Comparison of ENCODE assay signal across 15 mouse cellular contexts in genomic region chr3:88210121-88210520, GRCm38 (mm10). TPM values are rescaled to one million over a fixed set of nuclear protein-coding genes. Genes with fewer than 3 reads are reported as not detected.
DNase-seq lines count a peak whose midpoint lies in the region; ATAC-seq lines count a peak whose summit lies in the region.
"Had no signal": no experiment of that assay in that cellular context is flagged by ENCODE, and none has a peak within 500 bp of the region (broad histone marks: within the 10 kb centered on the region; RNA-seq: fewer than 3 reads in every experiment).

No protein-coding gene starts in this region.

- H3K36me3 ChIP-seq in forebrain, embryonic 12.5 days (replicated peaks), result peaks cover 36% of the 10 kb centered on the region
- H3K36me3 ChIP-seq in hindbrain, embryonic 16.5 days (ENCODE audit: control insufficient read depth, insufficient read depth, low read length), result peaks cover 3% of the 10 kb centered on the region; the same call in 1 of the 2 replicates
- no peaks in the 10 kb centered on the region for H3K36me3 ChIP-seq in neural tube, embryonic 14.5 days (ENCODE audit: control insufficient read depth, insufficient read depth, low read length)
- H3K36me3 ChIP-seq: liver, embryonic 13.5 days had no signal

- no peak for ATAC-seq in forebrain, embryonic 12.5 days (ENCODE audit: low FRiP score)
- no peak for ATAC-seq in hindbrain, embryonic 16.5 days
- ATAC-seq in neural tube, embryonic 14.5 days (ENCODE audit: low read depth), result no peak
- ATAC-seq: Patski had no signal

- peaks cover 81% of the 10 kb centered on the region for H3K4me1 ChIP-seq in forebrain, embryonic 12.5 days
- peaks cover 49% of the 10 kb centered on the region for H3K4me1 ChIP-seq in hindbrain, embryonic 16.5 days (ENCODE audit: control insufficient read depth, insufficient read depth, low read depth, low read length)
- H3K4me1 ChIP-seq in neural tube, embryonic 14.5 days (ENCODE audit: control insufficient read depth, insufficient read depth, low read length), result peaks cover 48% of the 10 kb centered on the region

- WGBS in forebrain, embryonic 12.5 days, result 11% methylated on average over 2 of the region's 2 CpGs
- 0% methylated on average over 2 of the region's 2 CpGs for WGBS in hindbrain, embryonic 16.5 days
- 12% methylated on average over 2 of the region's 2 CpGs for WGBS in neural tube, embryonic 14.5 days

- no peaks in the 10 kb centered on the region for H3K9me3 ChIP-seq in forebrain, embryonic 12.5 days
- H3K9me3 ChIP-seq in hindbrain, embryonic 16.5 days (ENCODE audit: control insufficient read depth, low read length), result no peaks in the 10 kb centered on the region
- H3K9me3 ChIP-seq in neural tube, embryonic 14.5 days (ENCODE audit: control insufficient read depth, low read length), result no peaks in the 10 kb centered on the region
- H3K9me3 ChIP-seq: liver, embryonic 13.5 days had no signal

- peaks cover 77% of the 10 kb centered on the region for H3K27me3 ChIP-seq in forebrain, embryonic 12.5 days
- H3K27me3 ChIP-seq in hindbrain, embryonic 16.5 days (replicated peaks; ENCODE audit: control insufficient read depth, insufficient read depth, low read length), result no peaks in the 10 kb centered on the region; the same call in none of the 2 replicates
- H3K27me3 ChIP-seq in neural tube, embryonic 14.5 days (ENCODE audit: control insufficient read depth, insufficient read depth, low read length), result no peaks in the 10 kb centered on the region

- peak overlapping the region; percentile 88 for H3K4me2 ChIP-seq in forebrain, embryonic 12.5 days
- H3K4me2 ChIP-seq in hindbrain, embryonic 16.5 days (ENCODE audit: low read length), result peak overlapping the region; percentile 79
- H3K4me2 ChIP-seq in neural tube, embryonic 14.5 days (ENCODE audit: low read depth, low read length), result peak overlapping the region; percentile 93
- H3K4me2 ChIP-seq: liver, embryonic 13.5 days had no signal

- H3K4me3 ChIP-seq in forebrain, embryonic 12.5 days (replicated peaks), result peak overlapping the region; percentile 71
- peak overlapping the region; percentile 60 for H3K4me3 ChIP-seq in hindbrain, embryonic 16.5 days (ENCODE audit: low read length)
- H3K4me3 ChIP-seq in neural tube, embryonic 14.5 days (ENCODE audit: low read depth, low read length), result peak overlapping the region; percentile 63
- H3K4me3 ChIP-seq: liver, embryonic 13.5 days; myocyte had no signal

- peak overlapping the region; percentile 99 for H3K9ac ChIP-seq in forebrain, embryonic 12.5 days
- H3K9ac ChIP-seq in hindbrain, embryonic 16.5 days (ENCODE audit: low read depth, low read length), result peak overlapping the region; percentile 82
- peak overlapping the region; percentile 95 for H3K9ac ChIP-seq in neural tube, embryonic 14.5 days (replicated peaks; ENCODE audit: low read depth, low read length)
- H3K9ac ChIP-seq: liver, embryonic 13.5 days had no signal

- peak; percentile 2 to 7 for DNase-seq in frontal cortex, postnatal 10 days (ENCODE audit: low spot score in 2 of 2)
- DNase-seq in frontal cortex, postnatal 25 days (ENCODE audit: low spot score in 2 of 2), result no peak
- no peak for DNase-seq in lung, adult 18-20 months
- DNase-seq in liver, result no peak
- no peak for DNase-seq in kidney, adult 8-10 months
- DNase-seq: adrenal gland, adult 8-10 months; kidney, postnatal 36 days; liver, embryonic 13.5 days; lung, postnatal 36 days; thymus, postnatal 36 days had no signal

- H3K27ac ChIP-seq in forebrain, embryonic 12.5 days, result peak overlapping the region; percentile 99
- peak overlapping the region; percentile 96 for H3K27ac ChIP-seq in hindbrain, embryonic 16.5 days (ENCODE audit: low read depth, low read length)
- peak overlapping the region; percentile 99 for H3K27ac ChIP-seq in neural tube, embryonic 14.5 days (ENCODE audit: low read depth, low read length)
- H3K27ac ChIP-seq: liver, embryonic 13.5 days had no signal

RNA-seq across cellular contexts. Expression of gene Rhbg, which starts 44.4 kb away (rescaled TPM):
- polyA plus RNA-seq in forebrain, embryonic 12.5 days (2016; fragmentation: Nextera tagmentation; extraction: Ambion mirVana), result 0.28 TPM in 1 of 2 replicates, not detected in the other
- polyA plus RNA-seq in hindbrain, embryonic 16.5 days (2015; fragmentation: Nextera tagmentation; extraction: Ambion mirVana), result 0.52 and 0.99 TPM in 2 replicates
- 0.51 and 0.85 TPM in 2 replicates for polyA plus RNA-seq in neural tube, embryonic 14.5 days (2014; fragmentation: Nextera tagmentation; extraction: Ambion mirVana)
- polyA plus RNA-seq: myocyte, Patski had no signal

Comparison
In these comparisons a context has a peak if more than half of its experiments do, and no peak if none do; other contexts are left out.
1. DNase-seq: peak in frontal cortex, postnatal 10 days (2 of 2); none in frontal cortex, postnatal 25 days (0 of 2), lung, adult 18-20 months (0 of 2), liver (single experiment) and kidney, adult 8-10 months (0 of 2).
2. Peak in every context shown above with its lines, with median percentiles within 50 percentile points of each other: H3K27ac ChIP-seq, H3K4me2 ChIP-seq, H3K4me3 ChIP-seq and H3K9ac ChIP-seq.